ENCODE assay signal across 10 mouse cellular contexts in genomic region chr17:88552556-88552955, GRCm38 (mm10). TPM values are rescaled to one million over a fixed set of nuclear protein-coding genes. Genes with fewer than 3 reads are reported as not detected.
A peak's percentile ranks its signal among the peaks of the same experiment; 100 is the strongest.
DNase-seq lines count a peak whose midpoint lies in the region; ATAC-seq lines count a peak whose summit lies in the region.
"Had no signal": no experiment of that assay in that cellular context is flagged by ENCODE, and none has a peak within 500 bp of the region (broad histone marks: within the 10 kb centered on the region; RNA-seq: fewer than 3 reads in every experiment).

No protein-coding gene starts in this region.

- H3K9ac ChIP-seq in hindbrain, embryonic 11.5 days (ENCODE audit: low read depth, low read length), result no peak overlapping the region
- H3K9ac ChIP-seq in hindbrain, embryonic 16.5 days (ENCODE audit: low read depth, low read length), result no peak overlapping the region
- H3K9ac ChIP-seq in embryonic facial prominence, embryonic 12.5 days, result no peak overlapping the region
- H3K9ac ChIP-seq in stomach, embryonic 16.5 days (ENCODE audit: low read length), result no peak overlapping the region
- H3K9ac ChIP-seq: forebrain, postnatal 0 days had no signal

- peak; percentile 38; the same call in 1 of the 2 replicates for ATAC-seq in hindbrain, embryonic 11.5 days (ENCODE audit: low FRiP score)
- no peak for ATAC-seq in hindbrain, embryonic 16.5 days
- ATAC-seq in embryonic facial prominence, embryonic 12.5 days (ENCODE audit: insufficient number of reproducible peaks, insufficient read depth, low FRiP score, low TSS enrichment), result no peak; the same call in 1 of the 2 replicates
- no peak for ATAC-seq in stomach, embryonic 16.5 days (ENCODE audit: insufficient read depth, low FRiP score)
- ATAC-seq: forebrain, postnatal 0 days had no signal

- H3K9me3 ChIP-seq in hindbrain, embryonic 11.5 days (ENCODE audit: control insufficient read depth, low read length), result no peaks in the 10 kb centered on the region
- no peaks in the 10 kb centered on the region for H3K9me3 ChIP-seq in hindbrain, embryonic 16.5 days (ENCODE audit: control insufficient read depth, low read length)
- H3K9me3 ChIP-seq in embryonic facial prominence, embryonic 12.5 days, result no peaks in the 10 kb centered on the region
- H3K9me3 ChIP-seq in stomach, embryonic 16.5 days (replicated peaks; ENCODE audit: control insufficient read depth, low read length), result no peaks in the 10 kb centered on the region

- no peak overlapping the region for H3K27ac ChIP-seq in hindbrain, embryonic 11.5 days (ENCODE audit: low read depth, low read length)
- no peak overlapping the region for H3K27ac ChIP-seq in hindbrain, embryonic 16.5 days (ENCODE audit: low read depth, low read length)
- peak overlapping the region; percentile 25; the same call in 1 of the 2 replicates for H3K27ac ChIP-seq in embryonic facial prominence, embryonic 12.5 days
- peak overlapping the region; percentile 10; the same call in 1 of the 2 replicates for H3K27ac ChIP-seq in stomach, embryonic 16.5 days (ENCODE audit: low read length)

- peak; percentile 13 for DNase-seq in hindbrain, embryonic 11.5 days (ENCODE audit: low spot score)
- DNase-seq in right cerebral cortex, postnatal 4 days, result peak; percentile 45
- no peak for DNase-seq in right cerebral cortex, postnatal 25 days
- no peak for DNase-seq in lung, adult 18-20 months
- DNase-seq: cerebellum, postnatal 36 days; forebrain, postnatal 0 days; layer of hippocampus, adult 9-11 months had no signal

- H3K27me3 ChIP-seq in hindbrain, embryonic 11.5 days (ENCODE audit: control insufficient read depth, insufficient read depth, low read length), result no peaks in the 10 kb centered on the region
- no peaks in the 10 kb centered on the region for H3K27me3 ChIP-seq in hindbrain, embryonic 16.5 days (replicated peaks; ENCODE audit: control insufficient read depth, insufficient read depth, low read length)
- no peaks in the 10 kb centered on the region for H3K27me3 ChIP-seq in embryonic facial prominence, embryonic 12.5 days
- no peaks in the 10 kb centered on the region for H3K27me3 ChIP-seq in stomach, embryonic 16.5 days (ENCODE audit: control insufficient read depth, insufficient read depth, low read length)

- no peak overlapping the region for H3K4me2 ChIP-seq in hindbrain, embryonic 11.5 days (replicated peaks; ENCODE audit: low read depth, low read length)
- no peak overlapping the region for H3K4me2 ChIP-seq in hindbrain, embryonic 16.5 days (ENCODE audit: low read length)
- H3K4me2 ChIP-seq in embryonic facial prominence, embryonic 12.5 days (replicated peaks), result no peak overlapping the region
- no peak overlapping the region for H3K4me2 ChIP-seq in stomach, embryonic 16.5 days (ENCODE audit: low read depth, low read length)

- H3K4me3 ChIP-seq in hindbrain, embryonic 11.5 days (ENCODE audit: low read depth, low read length), result no peak overlapping the region
- H3K4me3 ChIP-seq in hindbrain, embryonic 16.5 days (ENCODE audit: low read length), result no peak overlapping the region
- H3K4me3 ChIP-seq in embryonic facial prominence, embryonic 12.5 days, result no peak overlapping the region
- H3K4me3 ChIP-seq in stomach, embryonic 16.5 days (replicated peaks; ENCODE audit: low read length), result no peak overlapping the region

- WGBS in hindbrain, embryonic 11.5 days, result 32% methylated on average over 6 of the region's 6 CpGs
- WGBS in hindbrain, embryonic 16.5 days, result 30% methylated on average over 6 of the region's 6 CpGs
- WGBS in embryonic facial prominence, embryonic 12.5 days, result 12% methylated on average over 6 of the region's 6 CpGs
- WGBS in stomach, embryonic 16.5 days, result 30% methylated on average over 6 of the region's 6 CpGs

- H3K36me3 ChIP-seq in hindbrain, embryonic 11.5 days (ENCODE audit: control insufficient read depth, insufficient read depth, low read length), result no peaks in the 10 kb centered on the region; the same call in 1 of the 2 replicates
- H3K36me3 ChIP-seq in hindbrain, embryonic 16.5 days (ENCODE audit: control insufficient read depth, insufficient read depth, low read length), result peaks cover 4% of the 10 kb centered on the region
- H3K36me3 ChIP-seq in embryonic facial prominence, embryonic 12.5 days, result peaks cover 28% of the 10 kb centered on the region
- H3K36me3 ChIP-seq in stomach, embryonic 16.5 days (ENCODE audit: control insufficient read depth, insufficient read depth, low read length), result peaks cover 17% of the 10 kb centered on the region

- no peaks in the 10 kb centered on the region; the same call in 1 of the 2 replicates for H3K4me1 ChIP-seq in hindbrain, embryonic 11.5 days (replicated peaks; ENCODE audit: control insufficient read depth, insufficient read depth, low read length)
- no peaks in the 10 kb centered on the region for H3K4me1 ChIP-seq in hindbrain, embryonic 16.5 days (ENCODE audit: control insufficient read depth, insufficient read depth, low read depth, low read length)
- peaks cover 19% of the 10 kb centered on the region for H3K4me1 ChIP-seq in embryonic facial prominence, embryonic 12.5 days
- H3K4me1 ChIP-seq in stomach, embryonic 16.5 days (ENCODE audit: control insufficient read depth, insufficient read depth, low read length), result peaks cover 7% of the 10 kb centered on the region; the same call in 1 of the 2 replicates

RNA-seq across cellular contexts. Expression of gene Ppp1r21, which starts 22.6 kb away (rescaled TPM):
- 25.4 and 28.6 TPM in 2 replicates for polyA plus RNA-seq in hindbrain, embryonic 11.5 days (2014; fragmentation: Nextera tagmentation; extraction: Ambion mirVana)
- 35.7 and 38.8 TPM in 2 replicates for polyA plus RNA-seq in hindbrain, embryonic 16.5 days (2015; fragmentation: Nextera tagmentation; extraction: Ambion mirVana)
- polyA plus RNA-seq in embryonic facial prominence, embryonic 12.5 days (2016; fragmentation: Nextera tagmentation; extraction: Ambion mirVana), result 21.4 and 22.9 TPM in 2 replicates
- 19.6 and 21.8 TPM in 2 replicates for polyA plus RNA-seq in stomach, embryonic 16.5 days (2015; fragmentation: Nextera tagmentation; extraction: Ambion mirVana)

RNA-seq across cellular contexts. Expression of gene Ston1, which starts 44.9 kb away (rescaled TPM):
- polyA plus RNA-seq in hindbrain, embryonic 11.5 days (2014; fragmentation: Nextera tagmentation; extraction: Ambion mirVana), result 4.8 and 7.2 TPM in 2 replicates
- 1.7 and 2.1 TPM in 2 replicates for polyA plus RNA-seq in hindbrain, embryonic 16.5 days (2015; fragmentation: Nextera tagmentation; extraction: Ambion mirVana)
- polyA plus RNA-seq in embryonic facial prominence, embryonic 12.5 days (2016; fragmentation: Nextera tagmentation; extraction: Ambion mirVana), result 4.7 and 4.9 TPM in 2 replicates
- 2.5 and 5.3 TPM in 2 replicates for polyA plus RNA-seq in stomach, embryonic 16.5 days (2015; fragmentation: Nextera tagmentation; extraction: Ambion mirVana)

Comparison
In these comparisons a context has a peak if more than half of its experiments do, and no peak if none do; other contexts are left out.
1. DNase-seq: peak in hindbrain, embryonic 11.5 days (single experiment) and right cerebral cortex, postnatal 4 days (single experiment); none in right cerebral cortex, postnatal 25 days (single experiment) and lung, adult 18-20 months (0 of 2).
2. H3K27ac ChIP-seq: peak in embryonic facial prominence, embryonic 12.5 days (single experiment) and stomach, embryonic 16.5 days (single experiment); none in hindbrain, embryonic 11.5 days (single experiment) and hindbrain, embryonic 16.5 days (single experiment).